Mouse (Mus musculus) C2C12 (cell line): ENCODE measurements around the gene Cyp2d9. TPM values are rescaled to one million over a fixed set of nuclear protein-coding genes. Genes with fewer than 3 reads are reported as not detected.

Source experiments
- H3K27me3 ChIP-seq: one replicate; pipeline ENCODE4 v1.6.1; 2011; ENCODE audit not compliant: control insufficient read depth, insufficient read depth, insufficient read length
- H3K36me3 ChIP-seq: one replicate; pipeline ENCODE4 v1.6.1; 2011; ENCODE audit not compliant: control insufficient read depth, insufficient read depth
- H3K4me3 ChIP-seq: one replicate; pipeline ENCODE4 v1.5.1; 2011; ENCODE audit warnings: mild to moderate bottlenecking, control low read depth; ENCODE audit not compliant: poor library complexity, insufficient read depth, severe bottlenecking
- H3K79me2 ChIP-seq: one replicate; pipeline ENCODE4 v1.6.1; 2011; ENCODE audit not compliant: control insufficient read depth, insufficient read depth
- H3K79me3 ChIP-seq: one replicate; pipeline ENCODE4 v1.6.1; 2011; ENCODE audit warnings: low read depth, control low read depth
- H3ac ChIP-seq: one replicate; pipeline ENCODE3; 2011; ENCODE audit warnings: low read depth; ENCODE audit not compliant: control insufficient read depth, insufficient read length
- CEBPB ChIP-seq: IDR thresholded peaks from one replicate; pipeline ENCODE4 v1.6.1; 2011; ENCODE audit warnings: low read depth, mild to moderate bottlenecking, control low read depth, moderate library complexity
- CTCF ChIP-seq: IDR thresholded peaks from one replicate; pipeline ENCODE4 v1.5.1; 2011; ENCODE audit not compliant: control insufficient read depth, insufficient read depth, insufficient read length
- FOSL1 ChIP-seq: IDR thresholded peaks from one replicate; pipeline ENCODE4 v1.8.0; 2011; ENCODE audit warnings: mild to moderate bottlenecking, low read length; ENCODE audit not compliant: poor library complexity, insufficient read depth, severe bottlenecking
- MAX ChIP-seq: IDR thresholded peaks from one replicate; pipeline ENCODE4 v1.6.1; 2011; ENCODE audit warnings: mild to moderate bottlenecking, control low read depth
- MYOD1 ChIP-seq: IDR thresholded peaks from one replicate; pipeline ENCODE4 v1.6.1; 2011; ENCODE audit warnings: low read depth; ENCODE audit not compliant: control insufficient read depth, insufficient read length
- MYOG ChIP-seq: IDR thresholded peaks from one replicate; pipeline ENCODE4 v1.6.1; 2011; ENCODE audit not compliant: control insufficient read depth, insufficient read length; ENCODE audit errors: extremely low read depth
- USF1 ChIP-seq: IDR thresholded peaks from one replicate; pipeline ENCODE4 v1.6.1; 2011; ENCODE audit warnings: low read depth, mild to moderate bottlenecking, control low read depth, moderate library complexity
- polyA plus RNA-seq: library from polyadenylated mRNA; unstranded; fragments of >200 nt; fragmentation: generic; extraction: Trizol; gene quantifications from one replicate; pipeline ENCODE4 v1.2.1, GENCODE M21; 2012; ENCODE audit warnings: missing spikeins

The Cyp2d9 gene
- polyA plus RNA-seq, 1 experiment, result not detected

GRCm38 (mm10) chr15:82418616-82419015, 14.6 kb upstream of the Cyp2d9 start:
- Histone ChIP-seq H3K36me3 (no peaks in the 10 kb centered on the region), H3K79me3 (no peaks in the 10 kb centered on the region), H3K79me2 (no peaks in the 10 kb centered on the region), H3K27me3 (no peaks in the 10 kb centered on the region), H3ac (no peak overlapping the region), H3K4me3 (no peak overlapping the region)
- no peak for TF ChIP-seq MYOD1
- TF ChIP-seq FOSL1, result no peak
- no peak for TF ChIP-seq MYOG
- no peak for TF ChIP-seq CEBPB
- no peak for TF ChIP-seq MAX
- no peak for TF ChIP-seq CTCF
- no peak for TF ChIP-seq USF1

- TF ChIP-seq MAX, result no peak
- no peak for TF ChIP-seq USF1
- no peak for TF ChIP-seq CTCF
- TF ChIP-seq MYOG, result no peak
- no peak for TF ChIP-seq CEBPB
- TF ChIP-seq FOSL1, result no peak
- TF ChIP-seq MYOD1, result no peak
- H3K27me3 ChIP-seq, result no peaks in the 10 kb centered on the region
- H3ac ChIP-seq, result no peak overlapping the region
- H3K79me2 ChIP-seq, result no peaks in the 10 kb centered on the region
- H3K4me3 ChIP-seq, result no peak overlapping the region
- no peaks in the 10 kb centered on the region for H3K36me3 ChIP-seq
- no peaks in the 10 kb centered on the region for H3K79me3 ChIP-seq
These were observed 10.3 kb upstream of the Cyp2d9 start for GRCm38 (mm10) chr15:82422935-82423334.

DNA sequence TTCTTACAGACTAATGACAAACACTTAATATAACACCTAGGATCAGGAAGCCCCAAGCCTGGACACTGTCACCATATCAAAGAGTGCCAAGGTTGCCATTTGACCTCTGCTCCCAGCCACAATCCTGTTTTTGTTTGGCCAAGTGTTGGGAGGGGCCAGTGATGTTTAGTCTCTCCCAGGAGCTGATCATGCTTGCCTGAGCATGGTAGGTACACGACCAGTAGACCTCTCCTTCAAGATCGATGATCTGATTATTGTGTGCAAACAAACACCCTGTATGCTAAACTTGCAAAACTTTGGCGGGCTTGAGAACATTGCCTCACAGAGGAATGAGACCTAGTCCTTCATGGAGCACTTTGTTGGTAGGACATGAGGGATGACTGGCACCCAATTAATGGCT, 9.8 kb upstream of the Cyp2d9 start:
- no peaks in the 10 kb centered on the region for H3K79me3 ChIP-seq
- no peak overlapping the region for H3K4me3 ChIP-seq
- no peaks in the 10 kb centered on the region for H3K36me3 ChIP-seq
- H3K27me3 ChIP-seq, result no peaks in the 10 kb centered on the region
- H3ac ChIP-seq, result no peak overlapping the region
- no peaks in the 10 kb centered on the region for H3K79me2 ChIP-seq
- TF ChIP-seq USF1 (no peak), MYOD1 (no peak), MYOG (no peak), FOSL1 (no peak), CEBPB (no peak), CTCF (no peak), MAX (no peak)

- no peak overlapping the region for H3K4me3 ChIP-seq
- no peak overlapping the region for H3ac ChIP-seq
- no peaks in the 10 kb centered on the region for H3K36me3 ChIP-seq
- H3K79me2 ChIP-seq, result no peaks in the 10 kb centered on the region
- H3K79me3 ChIP-seq, result no peaks in the 10 kb centered on the region
- TF ChIP-seq CTCF (no peak), CEBPB (no peak), USF1 (no peak), FOSL1 (no peak), MYOD1 (no peak), MAX (no peak), MYOG (no peak)
- no peaks in the 10 kb centered on the region for H3K27me3 ChIP-seq
These were observed 384 bp downstream of the Cyp2d9 start for GRCm38 (mm10) chr15:82433621-82434020.

DNA sequence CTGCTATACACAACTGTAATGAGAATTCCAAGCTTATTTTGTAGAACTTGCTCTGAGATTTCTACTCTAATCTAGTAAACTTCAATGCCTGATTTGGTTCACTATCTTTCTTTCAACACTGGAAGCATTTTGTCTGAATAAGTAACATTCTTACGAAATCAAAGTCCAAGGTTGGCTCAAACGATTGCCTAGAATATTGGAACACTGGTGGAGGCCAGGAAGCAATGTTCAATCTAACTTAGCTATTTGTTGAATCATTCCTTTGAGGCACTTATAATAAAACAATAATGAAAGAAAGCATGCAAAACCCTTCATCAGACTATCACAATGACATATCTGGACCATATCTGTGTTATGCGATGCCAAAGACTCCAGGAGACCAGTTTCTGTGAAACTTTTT, 1.3 kb downstream of the Cyp2d9 start:
- Histone ChIP-seq H3K79me3 (no peaks in the 10 kb centered on the region), H3K27me3 (no peaks in the 10 kb centered on the region), H3K79me2 (no peaks in the 10 kb centered on the region), H3K36me3 (no peaks in the 10 kb centered on the region), H3K4me3 (no peak overlapping the region), H3ac (no peak overlapping the region)
- no peak for TF ChIP-seq MYOG
- no peak for TF ChIP-seq CTCF
- no peak for TF ChIP-seq USF1
- TF ChIP-seq MAX, result no peak
- TF ChIP-seq CEBPB, result no peak
- TF ChIP-seq FOSL1, result no peak
- no peak for TF ChIP-seq MYOD1

- Histone ChIP-seq H3K36me3 (no peaks in the 10 kb centered on the region), H3K27me3 (no peaks in the 10 kb centered on the region), H3K79me2 (no peaks in the 10 kb centered on the region), H3ac (no peak overlapping the region), H3K4me3 (no peak overlapping the region), H3K79me3 (no peaks in the 10 kb centered on the region)
- no peak for TF ChIP-seq CTCF
- no peak for TF ChIP-seq FOSL1
- TF ChIP-seq MYOD1, result no peak
- TF ChIP-seq CEBPB, result no peak
- TF ChIP-seq USF1, result no peak
- no peak for TF ChIP-seq MAX
- TF ChIP-seq MYOG, result no peak
These were observed 1.8 kb downstream of the Cyp2d9 start for GRCm38 (mm10) chr15:82435011-82435410.
